Mouse (Mus musculus) lung, embryonic 15.5 days (tissue): ENCODE measurements around the gene Cd44. TPM values are rescaled to one million over a fixed set of nuclear protein-coding genes. Genes with fewer than 3 reads are reported as not detected.

Source experiments
- ATAC-seq: fragments of 200-750 bp; cut with Nextera tagmentation; 2 replicates; pipeline ENCODE4 v1.8.0; 2017; ENCODE audit warnings: moderate number of reproducible peaks, borderline replicate concordance; ENCODE audit not compliant: low FRiP score, low TSS enrichment; ENCODE audit errors: extremely low read depth
- H3K27ac ChIP-seq: fragments of 300-500 bp; sonication (generic); 2 replicates; pipeline ENCODE4 v1.5.1; 2015; ENCODE audit warnings: moderate library complexity, mild to moderate bottlenecking, inconsistent platforms
- H3K27me3 ChIP-seq: fragments of 300-500 bp; sonication (generic); 2 replicates; pipeline ENCODE4 v1.6.1; 2015; ENCODE audit warnings: inconsistent platforms
- H3K36me3 ChIP-seq: fragments of 300-500 bp; sonication (generic); 2 replicates; pipeline ENCODE4 v1.6.1; 2015; ENCODE audit warnings: inconsistent platforms
- H3K4me1 ChIP-seq: fragments of 300-500 bp; sonication (generic); 2 replicates; pipeline ENCODE4 v1.6.1; 2015; ENCODE audit warnings: inconsistent platforms
- H3K4me2 ChIP-seq: fragments of 300-500 bp; sonication (generic); 2 replicates; pipeline ENCODE4 v1.6.1; 2015; ENCODE audit warnings: inconsistent platforms, mild to moderate bottlenecking, moderate library complexity
- H3K4me3 ChIP-seq: fragments of 300-500 bp; sonication (generic); 2 replicates; pipeline ENCODE4 v1.5.1; 2015; ENCODE audit warnings: mild to moderate bottlenecking, inconsistent platforms
- H3K9ac ChIP-seq: fragments of 300-500 bp; sonication (generic); 2 replicates; pipeline ENCODE4 v1.6.1; 2015; ENCODE audit warnings: inconsistent platforms
- H3K9me3 ChIP-seq: fragments of 300-500 bp; sonication (generic); 2 replicates; pipeline ENCODE4 v1.6.1; 2016; ENCODE audit warnings: inconsistent platforms
- WGBS: fragments of 180-500 bp; shearing (Covaris S2); methylation state at CpG from one replicate; pipeline ENCODE4 v1.1.7; 2015; 5-methylcytosine and 5-hydroxymethylcytosine counted together
- polyA plus RNA-seq: library from polyadenylated mRNA; unstranded; fragments of >200 nt; fragmentation: Nextera tagmentation; extraction: Ambion mirVana; gene quantifications from 2 replicates; pipeline ENCODE4 v1.2.1, GENCODE M21; 2015

The Cd44 gene
- polyA plus RNA-seq, 1 experiment from 2014 or later: 30.9 TPM

GRCm38 (mm10) chr2:102887137-102887536, 14.3 kb downstream of the Cd44 start:
- Histone ChIP-seq H3K27me3 (no peaks in the 10 kb centered on the region), H3K9me3 (no peaks in the 10 kb centered on the region), H3K4me3 (no peak overlapping the region), H3K9ac (no peak overlapping the region), H3K36me3 (no peaks in the 10 kb centered on the region), H3K4me2 (no peak overlapping the region), H3K4me1 (peaks cover 21% of the 10 kb centered on the region), H3K27ac (no peak overlapping the region)
- 95% methylated on average over 1 of the region's 1 CpGs for WGBS
- ATAC-seq: no peak

GRCm38 (mm10) chr2:102886306-102886935, 15.0 kb downstream of the Cd44 start:
- ATAC-seq: no peak
- Histone ChIP-seq H3K4me2 (no peak overlapping the region), H3K27me3 (no peaks in the 10 kb centered on the region), H3K4me1 (peaks cover 24% of the 10 kb centered on the region), H3K36me3 (no peaks in the 10 kb centered on the region), H3K9me3 (no peaks in the 10 kb centered on the region), H3K9ac (no peak overlapping the region), H3K27ac (no peak overlapping the region), H3K4me3 (no peak overlapping the region)
- 77% methylated on average over 6 of the region's 6 CpGs for WGBS

- 20% methylated on average over 6 of the region's 6 CpGs for WGBS
- Histone ChIP-seq H3K4me2 (no peak overlapping the region; the same call in 1 of the 2 replicates), H3K9ac (no peak overlapping the region)
These were observed 18.7 kb downstream of the Cd44 start for GRCm38 (mm10) chr2:102882597-102883272.

GRCm38 (mm10) chr2:102882004-102882588, 19.4 kb downstream of the Cd44 start:
- H3K27me3 ChIP-seq: no peaks in the 10 kb centered on the region
- 50% methylated on average over 8 of the region's 8 CpGs for WGBS
- peak; percentile 55; the same call in 1 of the 2 replicates for ATAC-seq
- peaks cover 24% of the 10 kb centered on the region for H3K4me1 ChIP-seq
- H3K36me3 ChIP-seq: no peaks in the 10 kb centered on the region
- no peak overlapping the region for H3K4me2 ChIP-seq
- H3K9me3 ChIP-seq: no peaks in the 10 kb centered on the region
- H3K27ac ChIP-seq: peak overlapping the region; percentile 86
- H3K9ac ChIP-seq: no peak overlapping the region
- no peak overlapping the region for H3K4me3 ChIP-seq

More at GRCm38 (mm10) chr2:102882597-102883272, 18.7 kb downstream of the Cd44 start:
- no peaks in the 10 kb centered on the region for H3K36me3 ChIP-seq
- H3K4me1 ChIP-seq: peaks cover 24% of the 10 kb centered on the region
- H3K27me3 ChIP-seq: no peaks in the 10 kb centered on the region
- ATAC-seq: peak; percentile 80
- H3K27ac ChIP-seq: peak overlapping the region; percentile 86
- no peak overlapping the region for H3K4me3 ChIP-seq
- H3K9me3 ChIP-seq: no peaks in the 10 kb centered on the region

- ATAC-seq: no peak
- 60% methylated on average over 2 of the region's 2 CpGs for WGBS
- Histone ChIP-seq H3K27me3 (no peaks in the 10 kb centered on the region), H3K4me3 (no peak overlapping the region), H3K36me3 (no peaks in the 10 kb centered on the region), H3K4me1 (peaks cover 16% of the 10 kb centered on the region), H3K4me2 (no peak overlapping the region), H3K27ac (no peak overlapping the region), H3K9me3 (no peaks in the 10 kb centered on the region), H3K9ac (no peak overlapping the region)
These were observed 23.0 kb downstream of the Cd44 start for GRCm38 (mm10) chr2:102878513-102878912.

- Histone ChIP-seq H3K9me3 (no peaks in the 10 kb centered on the region), H3K9ac (no peak overlapping the region), H3K4me2 (no peak overlapping the region), H3K27ac (no peak overlapping the region), H3K4me1 (peaks cover 8% of the 10 kb centered on the region), H3K4me3 (no peak overlapping the region), H3K36me3 (no peaks in the 10 kb centered on the region), H3K27me3 (no peaks in the 10 kb centered on the region)
- ATAC-seq: no peak
- WGBS: 93% methylated on average over 4 of the region's 4 CpGs
These were observed 24.0 kb downstream of the Cd44 start for GRCm38 (mm10) chr2:102877463-102877862.

GRCm38 (mm10) chr2:102876141-102876540, 25.3 kb downstream of the Cd44 start:
- H3K9ac ChIP-seq: no peak overlapping the region
- no peaks in the 10 kb centered on the region for H3K36me3 ChIP-seq
- no peaks in the 10 kb centered on the region for H3K9me3 ChIP-seq
- no peak for ATAC-seq
- no peaks in the 10 kb centered on the region for H3K27me3 ChIP-seq
- H3K4me3 ChIP-seq: no peak overlapping the region
- WGBS: 76% methylated on average over 1 of the region's 1 CpGs
- H3K4me1 ChIP-seq: no peaks in the 10 kb centered on the region; the same call in 1 of the 2 replicates
- no peak overlapping the region for H3K4me2 ChIP-seq
- H3K27ac ChIP-seq: no peak overlapping the region

GRCm38 (mm10) chr2:102873848-102874247, 27.6 kb downstream of the Cd44 start:
- ATAC-seq: no peak
- Histone ChIP-seq H3K9me3 (no peaks in the 10 kb centered on the region), H3K4me3 (no peak overlapping the region), H3K36me3 (no peaks in the 10 kb centered on the region), H3K4me2 (no peak overlapping the region), H3K27me3 (no peaks in the 10 kb centered on the region), H3K9ac (no peak overlapping the region), H3K27ac (no peak overlapping the region), H3K4me1 (no peaks in the 10 kb centered on the region)
- 72% methylated on average over 4 of the region's 4 CpGs for WGBS

- Histone ChIP-seq H3K36me3 (no peaks in the 10 kb centered on the region), H3K27ac (no peak overlapping the region), H3K4me1 (no peaks in the 10 kb centered on the region), H3K4me3 (no peak overlapping the region), H3K4me2 (no peak overlapping the region), H3K27me3 (no peaks in the 10 kb centered on the region), H3K9me3 (no peaks in the 10 kb centered on the region), H3K9ac (no peak overlapping the region)
- 77% methylated on average over 4 of the region's 4 CpGs for WGBS
- ATAC-seq: no peak
These were observed 28.3 kb downstream of the Cd44 start for GRCm38 (mm10) chr2:102873194-102873593.

- ATAC-seq: no peak
- Histone ChIP-seq H3K36me3 (no peaks in the 10 kb centered on the region), H3K4me1 (peaks cover 4% of the 10 kb centered on the region), H3K4me3 (no peak overlapping the region), H3K27me3 (no peaks in the 10 kb centered on the region), H3K27ac (no peak overlapping the region), H3K9me3 (no peaks in the 10 kb centered on the region), H3K9ac (no peak overlapping the region), H3K4me2 (no peak overlapping the region)
- WGBS: 77% methylated on average over 2 of the region's 2 CpGs
These were observed 29.0 kb downstream of the Cd44 start for GRCm38 (mm10) chr2:102872436-102872835.

- no peaks in the 10 kb centered on the region for H3K9me3 ChIP-seq
- ATAC-seq: no peak
- no peak overlapping the region for H3K9ac ChIP-seq
- WGBS: 76% methylated on average over 2 of the region's 2 CpGs
- no peak overlapping the region for H3K4me2 ChIP-seq
- no peak overlapping the region for H3K4me3 ChIP-seq
- peaks cover 12% of the 10 kb centered on the region for H3K4me1 ChIP-seq
- no peaks in the 10 kb centered on the region for H3K36me3 ChIP-seq
- no peaks in the 10 kb centered on the region for H3K27me3 ChIP-seq
- H3K27ac ChIP-seq: no peak overlapping the region
These were observed 33.0 kb downstream of the Cd44 start for GRCm38 (mm10) chr2:102868444-102868843.

- 42% methylated on average over 6 of the region's 6 CpGs for WGBS
- no peak for ATAC-seq
- Histone ChIP-seq H3K36me3 (no peaks in the 10 kb centered on the region), H3K9ac (no peak overlapping the region), H3K4me3 (no peak overlapping the region), H3K27ac (peak overlapping the region; percentile 47), H3K4me2 (no peak overlapping the region), H3K9me3 (no peaks in the 10 kb centered on the region), H3K27me3 (no peaks in the 10 kb centered on the region), H3K4me1 (peaks cover 12% of the 10 kb centered on the region)
These were observed 33.9 kb downstream of the Cd44 start for GRCm38 (mm10) chr2:102867396-102868088.
